Mouse (Mus musculus) heart, embryonic 11.5 days (tissue): ENCODE data around the gene Prcc. TPM values are rescaled to one million over a fixed set of nuclear protein-coding genes. Genes with fewer than 3 reads are reported as not detected.

ENCODE experiments used
- ATAC-seq: fragments of 200-750 bp; cut with Nextera tagmentation; replicated peaks from 2 replicates; pipeline ENCODE4 v1.8.0; 2017; ENCODE audit warnings: moderate library complexity; ENCODE audit not compliant: insufficient number of reproducible peaks, low FRiP score, low TSS enrichment
- H3K27ac ChIP-seq: fragments of 300-500 bp; sonication (generic); 2 replicates; pipeline ENCODE4 v1.5.1; 2014; ENCODE audit warnings: mild to moderate bottlenecking, low read depth, low read length
- H3K27me3 ChIP-seq: fragments of 300-500 bp; sonication (generic); 2 replicates; pipeline ENCODE4 v1.6.1; 2014; ENCODE audit warnings: mild to moderate bottlenecking, low read length, mixed read lengths; ENCODE audit not compliant: control insufficient read depth, insufficient read depth
- H3K36me3 ChIP-seq: fragments of 300-500 bp; sonication (generic); 2 replicates; pipeline ENCODE4 v1.6.1; 2014; ENCODE audit warnings: mild to moderate bottlenecking, low read length, moderate library complexity, mixed read lengths; ENCODE audit not compliant: control insufficient read depth, insufficient read depth
- H3K4me1 ChIP-seq: fragments of 300-500 bp; sonication (generic); 2 replicates; pipeline ENCODE4 v1.6.1; 2014; ENCODE audit warnings: low read length; ENCODE audit not compliant: control insufficient read depth, insufficient read depth
- H3K4me2 ChIP-seq: fragments of 300-500 bp; sonication (generic); 2 replicates; pipeline ENCODE4 v1.6.1; 2014; ENCODE audit warnings: mild to moderate bottlenecking, moderate library complexity
- H3K4me3 ChIP-seq: fragments of 300-500 bp; sonication (generic); 2 replicates; pipeline ENCODE4 v1.5.1; 2014; ENCODE audit warnings: low read depth, low read length
- H3K9ac ChIP-seq: fragments of 300-500 bp; sonication (generic); 2 replicates; pipeline ENCODE4 v1.6.1; 2014; ENCODE audit warnings: mild to moderate bottlenecking, low read depth, low read length, moderate library complexity
- H3K9me3 ChIP-seq: fragments of 300-500 bp; sonication (generic); replicated peaks from 2 replicates; pipeline ENCODE4 v1.6.1; 2016; ENCODE audit warnings: low read length; ENCODE audit not compliant: control insufficient read depth
- WGBS: fragments of 180-500 bp; shearing (Covaris S2); extraction: QIAGEN DNeasy Blood & Tissue Kit; methylation state at CpG from one replicate; pipeline ENCODE4 v1.1.7; 2014; ENCODE audit not compliant: insufficient replicate concordance; 5-methylcytosine and 5-hydroxymethylcytosine counted together
- polyA plus RNA-seq: library from polyadenylated mRNA; unstranded; fragments of >200 nt; fragmentation: Nextera tagmentation; extraction: Ambion mirVana; gene quantifications from 2 replicates; pipeline ENCODE4 v1.2.1, GENCODE M21; 2014

Prcc gene
- polyA plus RNA-seq, 1 experiment from 2014 or later: 14.5 TPM

DNA sequence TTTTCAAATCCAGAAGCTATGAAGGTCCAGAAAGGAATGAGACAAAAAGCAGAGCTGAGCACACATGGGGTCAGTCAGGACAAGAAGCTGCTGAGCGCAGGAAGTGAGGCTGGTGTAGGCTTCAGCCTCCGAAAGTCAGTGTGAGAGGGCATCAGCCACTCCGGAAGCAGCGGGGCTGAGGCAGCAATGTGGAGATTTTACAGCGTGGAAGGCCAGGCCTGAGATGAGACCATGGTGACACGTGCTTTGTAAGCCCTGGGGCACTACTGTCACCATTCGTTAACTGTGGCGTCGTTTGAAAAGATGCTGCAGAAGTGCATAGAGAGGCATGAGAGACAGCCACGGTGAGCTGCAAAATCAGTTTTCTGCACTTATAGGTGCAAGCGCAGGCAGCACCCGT is 67.2 kb downstream of the Prcc start:
- Histone ChIP-seq H3K9ac (no peak overlapping the region), H3K4me2 (no peak overlapping the region), H3K9me3 (no peaks in the 10 kb centered on the region), H3K4me1 (no peaks in the 10 kb centered on the region), H3K27ac (no peak overlapping the region), H3K36me3 (no peaks in the 10 kb centered on the region), H3K27me3 (peaks cover 51% of the 10 kb centered on the region), H3K4me3 (no peak overlapping the region)
- 56% methylated on average over 12 of the region's 12 CpGs for WGBS
- no peak for ATAC-seq

DNA sequence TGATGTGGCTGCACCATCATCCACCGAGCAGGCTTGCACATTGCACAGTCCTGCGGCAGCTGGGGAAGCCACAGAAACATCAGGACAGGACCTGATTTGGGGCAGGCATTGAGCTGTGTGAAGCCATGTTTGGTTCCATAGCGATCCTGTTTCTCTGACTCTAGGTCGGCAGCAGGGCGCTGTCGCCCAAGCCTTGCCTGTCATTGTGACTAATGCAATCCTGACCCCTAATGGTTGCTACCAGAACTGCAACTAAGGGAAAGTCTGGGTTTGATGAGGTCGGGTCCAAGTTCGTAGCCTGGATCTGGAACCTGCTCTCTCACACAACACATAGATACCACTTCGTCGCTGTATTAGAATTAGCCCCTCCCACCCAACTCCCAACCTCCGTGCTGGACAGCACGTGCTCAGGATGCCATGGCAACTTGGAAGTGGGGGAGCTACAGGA is 68.7 kb downstream of the Prcc start:
- Histone ChIP-seq H3K4me3 (no peak overlapping the region), H3K36me3 (no peaks in the 10 kb centered on the region), H3K4me1 (no peaks in the 10 kb centered on the region), H3K4me2 (peak overlapping the region; percentile 29; the same call in 1 of the 2 replicates), H3K9me3 (no peaks in the 10 kb centered on the region), H3K27me3 (peaks cover 66% of the 10 kb centered on the region), H3K9ac (no peak overlapping the region), H3K27ac (no peak overlapping the region)
- 4% methylated on average over 12 of the region's 12 CpGs for WGBS
- ATAC-seq: no peak

- H3K4me1 ChIP-seq: no peaks in the 10 kb centered on the region
- H3K36me3 ChIP-seq: no peaks in the 10 kb centered on the region
- H3K4me3 ChIP-seq: no peak overlapping the region
- no peak for ATAC-seq
- no peaks in the 10 kb centered on the region for H3K9me3 ChIP-seq
- H3K27me3 ChIP-seq: peaks cover 70% of the 10 kb centered on the region
- H3K9ac ChIP-seq: no peak overlapping the region
- H3K27ac ChIP-seq: no peak overlapping the region
- H3K4me2 ChIP-seq: peak overlapping the region; percentile 29; the same call in 1 of the 2 replicates
- WGBS: 46% methylated on average over 6 of the region's 6 CpGs
Measured at GRCm38 (mm10) chr3:87816166-87816565, 69.2 kb downstream of the Prcc start.

- Histone ChIP-seq H3K27ac (no peak overlapping the region), H3K4me3 (no peak overlapping the region), H3K36me3 (no peaks in the 10 kb centered on the region), H3K27me3 (peaks cover 81% of the 10 kb centered on the region), H3K9me3 (no peaks in the 10 kb centered on the region), H3K4me2 (no peak overlapping the region), H3K9ac (no peak overlapping the region), H3K4me1 (peaks cover 6% of the 10 kb centered on the region)
- no peak for ATAC-seq
- WGBS: 55% methylated on average over 10 of the region's 10 CpGs
Measured at GRCm38 (mm10) chr3:87812873-87813272, 72.5 kb downstream of the Prcc start.

GRCm38 (mm10) chr3:87812413-87812812 is 73.0 kb downstream of the Prcc start:
- peaks cover 79% of the 10 kb centered on the region for H3K27me3 ChIP-seq
- H3K4me1 ChIP-seq: peaks cover 6% of the 10 kb centered on the region
- H3K4me2 ChIP-seq: no peak overlapping the region
- H3K36me3 ChIP-seq: no peaks in the 10 kb centered on the region
- H3K9ac ChIP-seq: no peak overlapping the region
- 71% methylated on average over 4 of the region's 4 CpGs for WGBS
- H3K27ac ChIP-seq: no peak overlapping the region
- no peaks in the 10 kb centered on the region for H3K9me3 ChIP-seq
- ATAC-seq: no peak
- no peak overlapping the region for H3K4me3 ChIP-seq

- Histone ChIP-seq H3K4me3 (no peak overlapping the region), H3K27me3 (peaks cover 84% of the 10 kb centered on the region), H3K4me1 (peaks cover 6% of the 10 kb centered on the region), H3K36me3 (no peaks in the 10 kb centered on the region), H3K9me3 (no peaks in the 10 kb centered on the region), H3K27ac (no peak overlapping the region), H3K4me2 (no peak overlapping the region), H3K9ac (no peak overlapping the region)
- WGBS: 74% methylated on average over 8 of the region's 8 CpGs
- no peak for ATAC-seq
Measured at GRCm38 (mm10) chr3:87811297-87811696, 74.1 kb downstream of the Prcc start.

DNA sequence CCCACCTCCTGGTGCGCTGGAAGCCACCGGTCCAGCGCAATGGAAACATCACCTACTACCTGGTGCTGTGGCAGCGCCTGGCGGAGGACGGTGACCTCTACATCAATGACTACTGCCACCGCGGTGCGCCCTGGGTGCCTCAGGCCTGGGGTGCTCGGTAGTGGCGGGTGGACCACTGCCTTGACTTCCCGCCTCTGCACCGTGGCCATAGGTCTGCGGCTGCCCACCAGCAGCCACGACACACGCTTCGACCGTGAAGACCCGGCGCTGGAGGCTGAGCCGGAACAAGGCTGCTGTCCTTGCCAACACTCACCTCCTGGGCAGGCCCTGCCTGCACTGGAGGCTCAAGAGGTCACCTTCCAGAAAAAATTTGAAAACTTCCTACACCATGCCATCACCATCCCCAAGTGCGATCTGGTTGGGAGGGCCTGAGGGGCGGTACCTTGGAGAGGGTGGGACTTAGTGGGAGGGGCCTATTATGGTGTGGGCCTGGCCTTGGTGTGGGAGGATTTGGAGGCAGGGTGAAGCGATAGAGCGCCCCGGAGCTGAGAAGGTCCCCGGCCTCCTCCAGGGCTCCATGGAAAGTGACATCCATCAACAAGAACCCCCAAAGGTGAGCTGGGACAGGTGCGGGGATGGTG is 76.0 kb downstream of the Prcc start:
- H3K27ac ChIP-seq: no peak overlapping the region
- 3% methylated on average over 28 of the region's 28 CpGs for WGBS
- no peaks in the 10 kb centered on the region for H3K36me3 ChIP-seq
- H3K4me2 ChIP-seq: peak overlapping the region; percentile 48
- H3K4me1 ChIP-seq: peaks cover 6% of the 10 kb centered on the region
- no peak overlapping the region for H3K9ac ChIP-seq
- peak; percentile 9; the same call in 1 of the 2 replicates for ATAC-seq
- H3K9me3 ChIP-seq: no peaks in the 10 kb centered on the region
- H3K27me3 ChIP-seq: peaks cover 88% of the 10 kb centered on the region
- 0 out of 2 replicates have a peak overlapping the region, but pooled peaks have one; percentile 4 for H3K4me3 ChIP-seq
